Mouse (Mus musculus) gastrocnemius, postnatal 25 days (tissue): ENCODE measurements around the gene Kifc3. TPM values are rescaled to one million over a fixed set of nuclear protein-coding genes. Genes with fewer than 3 reads are reported as not detected.

ENCODE experiments used
- DNase-seq: peaks from one replicate; pipeline ENCODE4 v3.0.0; 2022
- total RNA-seq, 2 experiments: library from RNA; stranded (reverse); gene quantifications; 1 replicate in 1 of 2; 2 replicates in 1 of 2; pipeline ENCODE4 v1.2.3; 2021

The Kifc3 gene
- total RNA-seq, 2 experiments from 2014 or later: 7.8 to 10.6 TPM

GRCm38 (mm10) chr8:95078055-95078454 lies 124.6 kb downstream of the Kifc3 start:
- no peak for DNase-seq

DNA sequence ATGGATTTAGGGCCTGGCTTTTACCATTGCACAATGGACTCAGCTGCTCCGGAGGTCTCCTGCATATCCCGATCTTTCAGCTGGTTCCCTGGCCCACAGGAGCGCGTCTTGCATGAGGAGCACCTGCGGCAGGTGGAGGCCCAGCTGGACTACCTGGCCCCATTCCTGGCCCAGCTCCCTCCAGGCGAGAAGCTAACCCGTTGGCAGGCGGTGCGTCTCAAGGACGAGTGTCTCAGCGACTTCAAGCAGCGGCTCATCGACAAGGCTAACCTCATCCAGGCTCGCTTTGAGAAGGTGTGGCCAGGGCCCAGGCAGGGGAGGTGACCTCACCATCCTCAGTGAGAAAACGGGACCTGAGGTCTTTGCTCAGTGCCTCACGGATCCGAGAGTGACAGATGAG lies 126.5 kb downstream of the Kifc3 start:
- DNase-seq: no peak

GRCm38 (mm10) chr8:95075504-95075903 lies 127.1 kb downstream of the Kifc3 start:
- no peak for DNase-seq

DNA sequence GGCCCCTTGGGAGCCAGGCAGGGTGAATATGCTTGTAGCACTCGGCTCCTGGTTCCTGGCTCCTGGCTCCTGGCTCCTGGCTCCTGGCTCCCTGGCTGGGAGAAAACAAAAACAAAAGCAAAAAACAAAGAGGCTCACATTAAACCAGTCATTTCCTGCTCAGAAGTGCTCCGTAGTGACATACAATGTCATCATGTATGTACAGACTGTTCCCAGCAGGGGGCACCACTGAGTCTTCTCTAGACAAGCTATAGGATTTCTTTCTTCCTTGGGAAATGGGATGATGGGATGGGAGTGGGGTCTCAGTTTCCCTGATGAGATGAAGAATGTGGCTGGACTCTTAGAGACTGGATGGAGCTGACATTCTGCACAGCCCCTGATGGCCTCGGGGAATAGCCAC lies 135.0 kb downstream of the Kifc3 start:
- DNase-seq: no peak

DNA sequence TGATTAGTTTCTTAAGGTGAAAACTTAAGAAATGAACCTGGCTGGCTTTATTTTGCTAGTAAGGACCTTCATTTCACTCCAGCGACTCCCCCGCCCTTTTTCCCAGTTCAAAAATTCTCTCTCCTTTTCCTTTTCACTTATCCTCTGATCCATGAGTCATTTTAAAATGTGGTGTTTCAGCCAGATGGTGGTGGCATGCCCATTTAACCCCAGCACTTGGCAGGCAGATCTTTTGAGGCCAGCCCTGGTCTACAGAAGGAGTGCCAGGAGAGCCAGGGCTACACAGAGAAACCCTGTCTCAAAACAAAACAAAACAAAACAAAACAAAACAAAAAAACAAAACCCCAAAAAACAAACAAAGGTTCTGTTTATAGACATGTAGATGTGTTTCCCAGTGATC lies 138.1 kb downstream of the Kifc3 start:
- DNase-seq: no peak

- no peak for DNase-seq
These were observed 142.6 kb downstream of the Kifc3 start for GRCm38 (mm10) chr8:95059812-95060533.

DNA sequence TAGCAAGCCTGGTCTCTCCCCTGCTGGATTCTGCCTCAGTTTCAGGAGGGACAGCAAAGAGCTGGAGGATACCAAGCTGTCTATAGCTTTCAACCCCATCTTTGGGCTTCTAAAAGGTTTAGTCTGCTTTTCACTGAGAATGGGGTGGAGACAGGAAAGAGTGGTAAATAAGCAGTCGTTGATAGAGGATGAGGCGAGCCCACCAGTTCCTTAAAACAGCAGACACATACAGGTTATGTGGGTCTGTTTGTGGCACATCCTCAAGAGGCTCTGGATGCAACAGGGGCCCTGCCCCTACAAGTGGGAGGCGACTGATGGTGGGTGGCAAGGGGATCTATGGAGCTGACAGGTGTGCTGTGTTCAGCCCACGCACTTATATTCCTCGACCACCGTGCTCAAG lies 144.0 kb downstream of the Kifc3 start:
- DNase-seq: no peak

DNA sequence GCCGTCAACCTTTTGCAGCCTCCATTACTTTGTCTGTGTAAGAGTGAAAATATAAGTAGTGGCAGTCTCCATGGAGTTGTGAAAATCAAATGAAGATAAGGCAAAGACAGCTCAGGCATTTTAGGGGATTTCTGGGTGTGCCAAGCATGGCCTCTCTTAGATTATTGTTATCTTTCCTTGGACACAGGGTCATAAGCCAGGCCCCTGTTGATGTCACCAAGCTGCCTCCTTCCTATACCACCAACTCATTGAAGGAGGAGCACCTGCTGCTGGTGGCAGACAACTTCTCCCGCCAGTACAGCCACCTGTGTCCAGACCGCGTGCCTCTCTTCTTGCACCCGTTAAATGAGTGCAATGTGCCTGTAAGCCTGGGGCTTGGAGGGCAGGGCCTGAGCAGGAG lies 146.2 kb downstream of the Kifc3 start:
- no peak for DNase-seq

DNA sequence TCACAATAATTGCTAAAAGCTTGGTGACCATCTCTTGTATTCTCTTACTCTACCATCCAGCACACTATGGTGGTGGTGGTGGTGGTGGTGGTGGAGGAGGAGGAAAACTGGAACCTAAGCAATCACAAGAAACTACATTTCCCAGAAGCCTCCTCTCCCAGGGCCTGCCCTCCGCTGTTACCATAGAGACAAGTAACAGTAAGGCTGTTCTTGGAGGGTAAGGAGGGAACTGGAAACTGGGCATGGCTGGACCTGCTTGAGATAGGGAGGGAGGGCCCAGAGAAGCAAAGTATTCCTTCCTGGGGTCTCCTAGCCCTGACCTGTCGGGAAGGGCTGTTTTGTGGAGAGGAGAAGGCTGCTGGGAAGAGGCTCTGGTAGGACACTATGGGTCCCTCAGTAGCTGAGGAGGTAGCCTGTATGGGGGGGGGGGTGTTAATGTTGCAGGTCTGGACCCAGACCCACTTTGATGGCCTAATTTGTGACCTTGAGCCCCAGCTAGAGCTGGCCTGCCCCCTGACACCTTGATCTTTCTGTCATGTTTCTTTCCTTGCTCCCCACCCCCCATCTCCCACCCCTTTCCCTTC lies 147.6 kb downstream of the Kifc3 start, which contains the start of gene Drc7:
Drc7 (plus strand) TSS at position 177 of the 584 bp plus-strand sequence.
- DNase-seq: no peak

DNA sequence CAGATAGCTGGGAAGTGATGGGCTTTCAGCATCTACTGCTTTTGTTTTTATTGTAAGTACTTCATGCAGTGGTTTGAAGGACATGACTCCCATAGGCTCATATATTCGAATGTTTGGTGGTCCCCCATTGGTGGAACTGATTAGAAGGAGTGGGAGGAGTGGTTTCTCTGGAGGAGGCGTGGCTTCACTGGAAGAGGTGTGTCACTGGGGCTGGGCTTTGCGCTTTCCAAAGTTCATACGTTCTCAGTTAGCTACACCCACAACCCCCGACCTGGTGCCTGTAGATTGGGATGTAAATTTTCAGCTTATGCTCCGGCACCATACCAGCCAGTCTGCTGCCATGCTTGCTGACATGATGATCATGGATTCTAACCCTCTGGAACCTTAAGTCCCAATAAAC lies 148.2 kb downstream of the Kifc3 start:
- no peak for DNase-seq

Other genes with a start within 250 kb of the Kifc3 start
- 10 to 100 TPM; 16.7 to 22.6 TPM for gene Adgrg1, start 228.1 kb downstream of the Kifc3 start, total RNA-seq
- under 1 TPM; 0.41 to 0.86 TPM for gene Adgrg3, start 185.1 kb downstream of the Kifc3 start, total RNA-seq
- not detected for gene Drc7, start 147.7 kb downstream of the Kifc3 start, total RNA-seq
- gene Katnb1, start 121.6 kb downstream of the Kifc3 start, total RNA-seq: 1 to 10 TPM; 5.6 to 7.3 TPM
- gene Cngb1, start 103.8 kb upstream of the Kifc3 start, total RNA-seq: under 1 TPM; 0.48 to 0.49 TPM
- gene Tepp, start 107.8 kb upstream of the Kifc3 start, total RNA-seq: not detected
- 1 to 10 TPM; 3.3 to 3.4 TPM for gene Zfp319, start 129.1 kb upstream of the Kifc3 start, total RNA-seq
- 1 to 10 TPM; 5.1 TPM for gene Usb1, start 129.5 kb upstream of the Kifc3 start, total RNA-seq
- 10 to 100 TPM; 15.4 to 18.0 TPM for gene Mmp15, start 149.5 kb upstream of the Kifc3 start, total RNA-seq
- 1 to 10 TPM; 7.5 TPM for gene Cfap20, start 232.1 kb upstream of the Kifc3 start, total RNA-seq